Mouse (Mus musculus) cerebellum, adult 2 months (tissue): ENCODE data around the gene Slc35b2. TPM values are rescaled to one million over a fixed set of nuclear protein-coding genes. Genes with fewer than 3 reads are reported as not detected.

Source experiments
- DNase-seq, 2 experiments: peaks; one replicate each; pipeline ENCODE4 v3.0.0; 2021
- H3K27ac ChIP-seq: fragments of 200-500 bp; 2 replicates; pipeline ENCODE4 v1.5.1; 2012; ENCODE audit warnings: low read length, control low read depth, inconsistent platforms; ENCODE audit not compliant: insufficient read depth
- H3K27me3 ChIP-seq: fragments of 200-500 bp; 2 replicates; pipeline ENCODE4 v1.6.1; 2012; ENCODE audit warnings: inconsistent platforms, mild to moderate bottlenecking, low read length, moderate library complexity; ENCODE audit not compliant: control insufficient read depth, insufficient read depth
- H3K4me1 ChIP-seq: fragments of 200-500 bp; 2 replicates; pipeline ENCODE4 v1.6.1; 2011; ENCODE audit warnings: low read length; ENCODE audit not compliant: control insufficient read depth, insufficient read depth
- H3K4me3 ChIP-seq: fragments of 200-500 bp; replicated peaks from 2 replicates; pipeline ENCODE3; 2011; ENCODE audit warnings: mild to moderate bottlenecking, low read depth, low read length, control low read depth; ENCODE audit not compliant: insufficient read depth
- CTCF ChIP-seq: fragments of 200-500 bp; IDR thresholded peaks from 2 replicates; pipeline ENCODE4 v1.5.1; 2011; ENCODE audit warnings: low read depth, mild to moderate bottlenecking, control low read depth, low read length, moderate library complexity, borderline replicate concordance; ENCODE audit not compliant: insufficient read depth
- POLR2A ChIP-seq: fragments of 200-500 bp; IDR thresholded peaks from 2 replicates; pipeline ENCODE4 v1.6.1; 2011; ENCODE audit warnings: low read length, control low read depth, borderline replicate concordance; ENCODE audit not compliant: insufficient read depth
- WGBS: fragments of 180-500 bp; shearing (Covaris S2); methylation state at CpG from one replicate; pipeline ENCODE4 v1.1.7; 2018; 5-methylcytosine and 5-hydroxymethylcytosine counted together
- polyA plus RNA-seq: library from polyadenylated mRNA; depleted of rRNA; stranded (reverse); fragments of >200 nt; gene quantifications from 2 replicates; pipeline ENCODE4 v1.2.3, GENCODE M21; 2012

Gene Slc35b2
- polyA plus RNA-seq, 1 experiment = 71.3 TPM

DNA sequence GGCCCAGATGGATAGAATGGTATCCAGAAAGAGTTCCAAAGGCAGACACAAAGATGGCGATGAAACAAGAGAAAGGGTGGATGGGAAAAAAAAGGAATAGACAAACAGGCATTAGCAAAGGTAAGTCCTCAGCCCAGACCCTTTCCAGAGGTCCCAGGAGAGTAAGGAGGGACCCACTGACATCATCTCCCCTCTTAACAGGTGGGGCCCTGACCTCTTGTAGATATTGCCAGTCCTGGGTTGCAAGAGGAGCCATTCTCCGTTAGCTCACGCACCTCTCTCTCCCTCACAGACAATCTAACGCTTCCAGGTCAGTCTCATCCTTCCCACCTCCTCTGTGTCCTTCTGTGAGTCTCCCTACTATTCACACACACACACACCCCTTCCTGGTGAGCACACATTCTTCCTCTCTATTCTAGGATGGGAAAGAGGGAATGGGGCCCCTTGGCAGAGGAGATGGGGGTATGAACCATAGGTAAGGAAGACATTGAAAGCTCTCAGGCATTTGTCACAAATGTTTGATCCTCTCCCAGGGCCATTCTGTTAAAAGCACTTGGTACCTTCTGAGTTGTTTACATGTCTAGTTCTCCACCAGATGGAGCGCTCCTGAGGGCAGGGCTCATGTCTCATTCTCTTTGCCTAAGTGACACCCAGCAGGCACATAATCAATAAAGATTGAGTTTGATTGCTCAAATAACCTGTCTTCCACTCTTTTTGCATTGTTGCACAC is 16.0 kb upstream of the Slc35b2 start:
- Histone ChIP-seq H3K4me3 (peak overlapping the region; percentile 88), H3K27ac (peak overlapping the region; percentile 26), H3K4me1 (peaks cover 53% of the 10 kb centered on the region), H3K27me3 (no peaks in the 10 kb centered on the region)
- TF ChIP-seq CTCF (peak; percentile 28; the same call in 1 of the 2 replicates), POLR2A (0 out of 2 replicates have a peak, but pooled peaks have one; percentile 11)
- 12% methylated on average over 5 of the region's 5 CpGs for WGBS
- peak; percentile 69 to 78 for DNase-seq

GRCm38 (mm10) chr17:45548541-45549512 is 14.8 kb upstream of the Slc35b2 start:
- TF ChIP-seq POLR2A (0 out of 2 replicates have a peak, but pooled peaks have one; percentile 19), CTCF (peak; percentile 60; the same call in 1 of the 2 replicates)
- H3K4me1 ChIP-seq = peaks cover 41% of the 10 kb centered on the region
- peak overlapping the region; percentile 76 for H3K27ac ChIP-seq
- DNase-seq = peak; percentile 80 to 85
- 3% methylated on average over 58 of the region's 68 CpGs for WGBS
- peak overlapping the region; percentile 88 for H3K4me3 ChIP-seq
- no peaks in the 10 kb centered on the region for H3K27me3 ChIP-seq

DNA sequence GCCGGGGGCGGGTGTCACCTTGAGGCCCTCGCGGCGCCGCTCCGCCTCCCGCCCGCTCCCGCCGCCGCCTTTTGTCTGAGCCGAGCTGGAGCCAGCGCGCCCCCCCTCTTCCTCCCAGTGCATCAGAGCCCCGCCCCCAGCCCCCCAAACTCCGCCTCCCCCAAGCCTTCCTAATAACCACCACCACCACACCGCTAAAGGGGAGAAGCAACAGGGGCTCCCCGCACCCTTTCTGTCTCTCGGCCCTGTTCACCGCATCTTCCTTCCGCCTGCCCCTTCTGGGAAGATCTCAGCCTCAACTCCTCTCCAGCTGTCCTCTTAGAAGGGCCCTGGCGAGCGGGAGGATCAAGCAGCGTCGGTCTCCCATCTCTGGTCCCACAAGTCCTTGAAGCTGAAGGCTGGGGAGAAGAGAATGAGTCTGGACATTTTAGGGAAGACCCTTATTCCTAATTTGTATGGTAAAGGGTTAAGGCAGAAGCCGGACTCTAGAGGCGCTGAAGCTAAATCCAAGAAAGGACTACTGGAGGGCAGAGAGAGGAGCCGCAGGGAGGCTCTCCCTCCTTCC is 14.0 kb upstream of the Slc35b2 start, which contains the start of gene Tmem151b:
Tmem151b (minus strand) TSS at position 61 of the 565 bp plus-strand sequence.
- Histone ChIP-seq H3K27ac (peak within 1 kb of the TSS; percentile 76), H3K27me3 (no peaks in the 10 kb centered on the region), H3K4me1 (peaks cover 34% of the 10 kb centered on the region), H3K4me3 (peak within 1 kb of the TSS; percentile 88)
- DNase-seq = peak; percentile 83 to 85
- WGBS = 0% methylated on average over 16 of the region's 29 CpGs
- peak; percentile 56; the same call in 1 of the 2 replicates for TF ChIP-seq POLR2A
- no peak for TF ChIP-seq CTCF

DNA sequence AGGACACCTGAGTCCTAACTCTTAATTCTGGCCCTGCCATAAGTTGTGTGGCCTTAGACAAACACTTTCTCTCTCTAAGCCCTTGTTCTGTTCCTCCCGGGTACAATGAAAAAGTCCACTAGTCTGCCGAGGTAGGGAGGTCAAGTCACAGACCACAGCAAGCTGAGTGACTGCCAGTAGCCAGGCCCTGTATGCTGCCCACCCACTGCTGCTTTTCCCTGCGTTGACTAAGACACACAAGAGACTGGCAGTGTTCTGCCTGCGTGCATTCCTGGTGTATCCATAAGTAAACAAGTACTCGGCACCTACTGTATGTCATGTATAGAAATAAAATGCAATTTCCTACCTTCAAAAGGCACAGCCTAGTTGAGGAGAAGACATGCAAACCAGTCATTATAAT is 13.4 kb upstream of the Slc35b2 start:
- peak in 1 of 2 experiments; percentile 54 for DNase-seq
- peaks cover 29% of the 10 kb centered on the region for H3K4me1 ChIP-seq
- peak overlapping the region; percentile 38 for H3K4me3 ChIP-seq
- TF ChIP-seq CTCF (no peak), POLR2A (no peak)
- 13% methylated on average over 5 of the region's 5 CpGs for whole genome bisulfite sequencing
- peak overlapping the region; percentile 74; the same call in 1 of the 2 replicates for H3K27ac ChIP-seq
- no peaks in the 10 kb centered on the region for H3K27me3 ChIP-seq

- TF ChIP-seq CTCF = no peak
- TF ChIP-seq POLR2A = no peak
- Histone ChIP-seq H3K4me3 (no peak overlapping the region), H3K27ac (peak overlapping the region; percentile 44; the same call in 1 of the 2 replicates), H3K4me1 (peaks cover 21% of the 10 kb centered on the region), H3K27me3 (no peaks in the 10 kb centered on the region)
- 46% methylated on average over 7 of the region's 7 CpGs for WGBS
- no peak for DNase-seq
Observed at GRCm38 (mm10) chr17:45551249-45551796, 12.4 kb upstream of the Slc35b2 start.

- Histone ChIP-seq H3K27me3 (no peaks in the 10 kb centered on the region), H3K4me3 (no peak overlapping the region), H3K4me1 (peaks cover 18% of the 10 kb centered on the region), H3K27ac (no peak overlapping the region)
- 10% methylated on average over 8 of the region's 8 CpGs for WGBS
- TF ChIP-seq CTCF = peak; percentile 100
- TF ChIP-seq POLR2A = no peak
- peak; percentile 87 to 94 for DNase-seq
Observed at GRCm38 (mm10) chr17:45551816-45552451, 11.7 kb upstream of the Slc35b2 start.
